Mouse (Mus musculus): Measurements from ENCODE around the gene Pde6d.

DNA sequence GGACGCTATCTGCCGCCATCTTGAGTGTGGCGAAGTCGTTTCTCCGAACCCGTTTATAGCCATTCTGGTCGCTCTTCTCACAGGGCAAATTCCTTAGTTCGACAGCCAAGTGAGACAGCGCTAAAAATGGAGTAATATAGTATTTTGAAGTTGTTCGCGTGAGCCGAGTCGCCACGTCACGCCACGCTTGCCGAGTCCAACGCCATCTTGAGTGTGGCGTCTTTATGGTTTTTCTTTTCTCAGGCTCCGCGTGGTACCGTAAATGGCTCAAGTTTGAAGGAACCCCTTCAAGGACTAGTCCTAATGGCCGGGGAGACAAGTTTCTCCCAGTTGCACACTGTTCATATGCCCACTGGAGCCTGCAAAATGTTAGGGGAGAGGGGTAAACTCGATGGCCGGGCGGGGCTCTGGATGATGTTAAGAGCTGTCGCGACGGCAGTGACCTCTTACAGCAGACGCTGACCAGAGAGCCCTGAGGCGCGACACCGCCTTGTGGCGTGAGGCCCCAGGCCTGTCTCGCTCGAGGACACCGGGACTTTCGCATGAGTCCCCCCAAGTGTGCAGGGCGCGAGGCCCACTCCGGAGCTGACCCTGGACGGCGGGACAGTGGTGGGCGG, 56.8 kb downstream of the Pde6d start:
- TF ChIP-seq TAL1 (IDR thresholded peaks at IDR 0.05; ENCODE audit: low read length) = no peak
- no peak for TF ChIP-seq GATA1 (IDR thresholded peaks at IDR 0.05; ENCODE audit: low read length)

Data from erythroblast, embryonic 14.5 days (primary cell).